In the genomic region with DNA sequence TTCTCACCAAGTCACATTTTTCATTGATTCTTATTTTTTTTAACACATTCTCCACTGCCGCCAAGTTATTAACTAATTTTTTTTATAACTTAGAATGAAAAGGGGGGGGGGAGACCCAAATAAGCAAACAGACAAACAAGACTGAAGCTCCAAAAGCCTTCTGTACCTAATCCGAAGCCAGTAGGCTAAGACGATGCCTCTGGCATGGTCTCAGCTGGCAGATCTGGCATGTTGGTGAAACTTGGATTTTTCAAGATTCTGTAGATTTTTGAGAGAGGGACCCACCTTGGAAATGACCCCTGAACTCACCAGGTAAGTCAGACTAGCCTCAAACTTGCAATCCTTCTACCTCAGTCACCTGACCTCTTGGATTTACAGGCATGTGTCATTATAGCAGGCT, we compare ENCODE assay signal across 20 mouse cellular contexts.
DNase-seq lines count a peak whose midpoint lies in the region; ATAC-seq and TF ChIP-seq lines count a peak whose summit lies in the region.
"Had no signal": no experiment of that assay in that cellular context is flagged by ENCODE, and none has a peak within 500 bp of the region (broad histone marks: within the 10 kb centered on the region; RNA-seq: fewer than 3 reads in every experiment).

No protein-coding gene starts in this region.

- H3K4me1 ChIP-seq in neural tube, embryonic 15.5 days, result peaks cover 6% of the 10 kb centered on the region; the same call in 1 of the 2 replicates
- H3K4me1 ChIP-seq: embryonic facial prominence, embryonic 13.5 days; embryonic facial prominence, embryonic 15.5 days; forebrain, embryonic 13.5 days had no signal

- ATAC-seq in neural tube, embryonic 15.5 days (ENCODE audit: low FRiP score), result no peak
- ATAC-seq: activated CD4-positive, CD25-positive, alpha-beta regulatory T cell, adult 4 months; CD4-positive, CD25-positive, alpha-beta regulatory T cell, adult 4 months had no signal

- no peaks in the 10 kb centered on the region for H3K9me3 ChIP-seq in neural tube, embryonic 15.5 days (replicated peaks)
- H3K9me3 ChIP-seq: embryonic facial prominence, embryonic 13.5 days; embryonic facial prominence, embryonic 15.5 days; forebrain, embryonic 13.5 days; forebrain, embryonic 15.5 days; G1E had no signal

- WGBS in neural tube, embryonic 15.5 days, result 89% methylated on average over 3 of the region's 3 CpGs

- no peaks in the 10 kb centered on the region; the same call in 1 of the 2 replicates for H3K27me3 ChIP-seq in neural tube, embryonic 15.5 days (replicated peaks)
- H3K27me3 ChIP-seq: CH12.LX; embryonic facial prominence, embryonic 13.5 days; embryonic facial prominence, embryonic 15.5 days; forebrain, embryonic 13.5 days; forebrain, embryonic 15.5 days; Patski had no signal

- H3K4me2 ChIP-seq in neural tube, embryonic 15.5 days, result no peak overlapping the region
- H3K4me2 ChIP-seq: embryonic facial prominence, embryonic 13.5 days; embryonic facial prominence, embryonic 15.5 days; forebrain, embryonic 13.5 days; forebrain, embryonic 15.5 days had no signal

- no peak for TF ChIP-seq CTCF in layer of hippocampus, adult 2 months (conservative IDR thresholded peaks at IDR 0.05)
- TF ChIP-seq CTCF in brain, embryonic 14.5 days (IDR thresholded peaks at IDR 0.05; ENCODE audit: borderline replicate concordance, extremely low read depth, insufficient read depth, insufficient read length), result no peak

- H3K36me3 ChIP-seq in neural tube, embryonic 15.5 days, result no peaks in the 10 kb centered on the region
- H3K36me3 ChIP-seq: embryonic facial prominence, embryonic 13.5 days; embryonic facial prominence, embryonic 15.5 days; forebrain, embryonic 15.5 days; G1E had no signal

- H3K9ac ChIP-seq in neural tube, embryonic 15.5 days (replicated peaks), result no peak overlapping the region
- H3K9ac ChIP-seq: embryonic facial prominence, embryonic 13.5 days; embryonic facial prominence, embryonic 15.5 days; forebrain, embryonic 13.5 days; forebrain, embryonic 15.5 days had no signal

- peak overlapping the region; percentile 83; the same call in 1 of the 2 replicates for H3K27ac ChIP-seq in layer of hippocampus, adult 2 months
- H3K27ac ChIP-seq in neural tube, embryonic 15.5 days (replicated peaks), result no peak overlapping the region
- H3K27ac ChIP-seq: embryonic facial prominence, embryonic 13.5 days; embryonic facial prominence, embryonic 15.5 days; forebrain, embryonic 13.5 days had no signal

- TF ChIP-seq POLR2A in brain, embryonic 14.5 days (IDR thresholded peaks at IDR 0.05; ENCODE audit: borderline replicate concordance, extremely low read depth, insufficient read depth, insufficient read length, poor library complexity, severe bottlenecking), result no peak

- peak; percentile 36 for DNase-seq in cerebellum, adult 9-11 months
- no peak for DNase-seq in cerebellum, postnatal 4 days (ENCODE audit: low spot score in 2 of 2)
- DNase-seq in cerebellum, postnatal 14 days, result peak; percentile 53 to 60
- DNase-seq in cerebellum, adult 9-10 months, result no peak
- no peak for DNase-seq in layer of hippocampus, adult 2 months (ENCODE audit: low spot score in 2 of 2)
- DNase-seq in layer of hippocampus, adult 9-10 months (ENCODE audit: low spot score), result no peak
- peak; percentile 27 for DNase-seq in brain, embryonic 14.5 days (ENCODE audit: low read depth)
- DNase-seq: B cell, adult 2 months; embryo, embryonic 11 days had no signal

- no peak overlapping the region for H3K4me3 ChIP-seq in layer of hippocampus, adult 2 months
- H3K4me3 ChIP-seq in neural tube, embryonic 15.5 days (replicated peaks), result no peak overlapping the region
- H3K4me3 ChIP-seq: embryonic facial prominence, embryonic 13.5 days; embryonic facial prominence, embryonic 15.5 days; erythroblast, embryonic 14.5 days; forebrain, embryonic 13.5 days; forebrain, embryonic 15.5 days had no signal

Comparison
In these comparisons a context has a peak if more than half of its experiments do, and no peak if none do; other contexts are left out.
1. DNase-seq: peak in cerebellum, adult 9-11 months (single experiment), cerebellum, postnatal 14 days (2 of 2) and brain, embryonic 14.5 days (single experiment); none in cerebellum, postnatal 4 days (0 of 2), cerebellum, adult 9-10 months (single experiment), layer of hippocampus, adult 2 months (0 of 2) and layer of hippocampus, adult 9-10 months (single experiment).